Mouse (Mus musculus) ES-Bruce4 (cell line): ENCODE measurements around the gene Sik1.

Experiments used
- CTCF ChIP-seq: IDR thresholded peaks from one replicate; pipeline ENCODE4 v1.8.1; 2011; ENCODE audit warnings: low read depth, low read length
- EP300 ChIP-seq: IDR thresholded peaks from 2 replicates; pipeline ENCODE4 v1.6.1; 2011; ENCODE audit warnings: low read depth, low read length; ENCODE audit not compliant: insufficient read depth
- POLR2A ChIP-seq: IDR thresholded peaks from one replicate; pipeline ENCODE4 v1.8.1; 2011; ENCODE audit warnings: low read length; ENCODE audit not compliant: insufficient read depth

GRCm38 (mm10) chr17:31863151-31863815, 7.7 kb upstream of the Sik1 start:
- no peak for TF ChIP-seq CTCF
- no peak for TF ChIP-seq EP300
- no peak for TF ChIP-seq POLR2A
